In genomic region chr8:115173634-115174081, GRCm38 (mm10) we compare ENCODE assay signal across 15 mouse cellular contexts.
A peak's percentile ranks its signal among the peaks of the same experiment; 100 is the strongest.
DNase-seq lines count a peak whose midpoint lies in the region; ATAC-seq and TF ChIP-seq lines count a peak whose summit lies in the region.
"Had no signal": no experiment of that assay in that cellular context is flagged by ENCODE, and none has a peak within 500 bp of the region (broad histone marks: within the 10 kb centered on the region; RNA-seq: fewer than 3 reads in every experiment).

No protein-coding gene starts in this region.

- no peak for TF ChIP-seq CTCF in gastrocnemius, adult 2 months (IDR thresholded peaks at IDR 0.05)

- H3K36me3 ChIP-seq in forebrain, embryonic 15.5 days: no peaks in the 10 kb centered on the region
- H3K36me3 ChIP-seq in limb, embryonic 11.5 days (ENCODE audit: control insufficient read depth, insufficient read depth, low read length): no peaks in the 10 kb centered on the region
- no peaks in the 10 kb centered on the region for H3K36me3 ChIP-seq in neural tube, embryonic 13.5 days
- H3K36me3 ChIP-seq: embryonic facial prominence, embryonic 12.5 days; heart, embryonic 13.5 days; liver, embryonic 15.5 days had no signal

- no peaks in the 10 kb centered on the region for H3K9me3 ChIP-seq in forebrain, embryonic 15.5 days
- no peaks in the 10 kb centered on the region for H3K9me3 ChIP-seq in limb, embryonic 11.5 days (ENCODE audit: control insufficient read depth, low read length)
- H3K9me3 ChIP-seq in neural tube, embryonic 13.5 days: no peaks in the 10 kb centered on the region
- H3K9me3 ChIP-seq: embryonic facial prominence, embryonic 12.5 days; heart, embryonic 13.5 days; liver, embryonic 15.5 days had no signal

- H3K4me3 ChIP-seq in gastrocnemius, adult 2 months: no peak overlapping the region
- no peak overlapping the region for H3K4me3 ChIP-seq in forebrain, embryonic 15.5 days
- no peak overlapping the region for H3K4me3 ChIP-seq in limb, embryonic 11.5 days (ENCODE audit: low read depth, low read length)
- H3K4me3 ChIP-seq in neural tube, embryonic 13.5 days: no peak overlapping the region
- H3K4me3 ChIP-seq: embryonic facial prominence, embryonic 12.5 days; heart, embryonic 13.5 days; liver, embryonic 15.5 days had no signal

- 3% methylated on average over 14 of the region's 14 CpGs for WGBS in forebrain, embryonic 15.5 days
- WGBS in limb, embryonic 11.5 days: 47% methylated on average over 14 of the region's 14 CpGs
- WGBS in neural tube, embryonic 13.5 days: 34% methylated on average over 14 of the region's 14 CpGs

- peak; percentile 92 for ATAC-seq in forebrain, embryonic 15.5 days (replicated peaks)
- ATAC-seq in limb, embryonic 11.5 days (ENCODE audit: insufficient number of reproducible peaks, low FRiP score, low TSS enrichment, low read depth): no peak
- ATAC-seq in neural tube, embryonic 13.5 days (ENCODE audit: low read depth): peak; percentile 47; the same call in 1 of the 2 replicates
- ATAC-seq: inflammation-experienced regulatory T-cells, adult 6 months had no signal

- intact Hi-C loops in gastrocnemius, adult 2 months (cut with DNase I): no loop called here
- intact Hi-C loops in left cerebral cortex, postnatal 14 days (cut with DNase I): no loop called here

- H3K4me2 ChIP-seq in forebrain, embryonic 15.5 days (replicated peaks): peak overlapping the region; percentile 27
- no peak overlapping the region for H3K4me2 ChIP-seq in limb, embryonic 11.5 days (ENCODE audit: low read depth, severe bottlenecking)
- peak overlapping the region; percentile 26 for H3K4me2 ChIP-seq in neural tube, embryonic 13.5 days
- H3K4me2 ChIP-seq: embryonic facial prominence, embryonic 12.5 days; heart, embryonic 13.5 days; liver, embryonic 15.5 days had no signal

- peaks cover 13% of the 10 kb centered on the region; the same call in 1 of the 2 replicates for H3K27me3 ChIP-seq in forebrain, embryonic 15.5 days
- H3K27me3 ChIP-seq in limb, embryonic 11.5 days (ENCODE audit: control insufficient read depth, insufficient read depth, low read length): no peaks in the 10 kb centered on the region
- H3K27me3 ChIP-seq in neural tube, embryonic 13.5 days: no peaks in the 10 kb centered on the region
- H3K27me3 ChIP-seq: embryonic facial prominence, embryonic 12.5 days; liver, embryonic 15.5 days had no signal

- peak; percentile 26 for DNase-seq in gastrocnemius, adult 2 months
- no peak for DNase-seq in gastrocnemius, adult 18-20 months (ENCODE audit: low spot score)
- DNase-seq in limb, embryonic 11.5 days (ENCODE audit: low spot score): peak; percentile 28
- no peak for DNase-seq in spleen, postnatal 14 days (ENCODE audit: low spot score in 2 of 2)
- no peak for DNase-seq in lung, postnatal 4 days
- DNase-seq in left cerebral cortex, postnatal 14 days (ENCODE audit: low spot score in 2 of 2): no peak
- DNase-seq: cerebellum, adult 8-10 months; kidney, postnatal 10 days; thymus, adult 18-20 months had no signal

- no peak overlapping the region for H3K9ac ChIP-seq in forebrain, embryonic 15.5 days (replicated peaks)
- H3K9ac ChIP-seq in limb, embryonic 11.5 days (ENCODE audit: low read length): no peak overlapping the region
- H3K9ac ChIP-seq in neural tube, embryonic 13.5 days: no peak overlapping the region
- H3K9ac ChIP-seq: embryonic facial prominence, embryonic 12.5 days; heart, embryonic 13.5 days; liver, embryonic 15.5 days had no signal

- peaks cover 14% of the 10 kb centered on the region for H3K4me1 ChIP-seq in forebrain, embryonic 15.5 days
- peaks cover 9% of the 10 kb centered on the region; the same call in 1 of the 2 replicates for H3K4me1 ChIP-seq in limb, embryonic 11.5 days (ENCODE audit: control insufficient read depth, insufficient read depth, low read length)
- peaks cover 14% of the 10 kb centered on the region for H3K4me1 ChIP-seq in neural tube, embryonic 13.5 days (replicated peaks)
- H3K4me1 ChIP-seq: heart, embryonic 13.5 days; liver, embryonic 15.5 days had no signal

- no peak overlapping the region for H3K27ac ChIP-seq in gastrocnemius, adult 2 months
- H3K27ac ChIP-seq in forebrain, embryonic 15.5 days (replicated peaks): peak overlapping the region; percentile 22
- H3K27ac ChIP-seq in limb, embryonic 11.5 days (replicated peaks; ENCODE audit: low read depth, low read length): no peak overlapping the region
- H3K27ac ChIP-seq in neural tube, embryonic 13.5 days (replicated peaks): peak overlapping the region; percentile 4; the same call in 1 of the 2 replicates
- H3K27ac ChIP-seq: embryonic facial prominence, embryonic 12.5 days; heart, embryonic 13.5 days; liver, embryonic 15.5 days had no signal

Comparison
In these comparisons a context has a peak if more than half of its experiments do, and no peak if none do; other contexts are left out.
1. DNase-seq: peak in gastrocnemius, adult 2 months (single experiment) and limb, embryonic 11.5 days (single experiment); none in gastrocnemius, adult 18-20 months (single experiment), spleen, postnatal 14 days (0 of 2), lung, postnatal 4 days (0 of 2) and left cerebral cortex, postnatal 14 days (0 of 2).
2. H3K27ac ChIP-seq: peak in forebrain, embryonic 15.5 days (single experiment) and neural tube, embryonic 13.5 days (single experiment); none in gastrocnemius, adult 2 months (single experiment) and limb, embryonic 11.5 days (single experiment).